Mouse (Mus musculus) kidney, postnatal 0 days (tissue): ENCODE results near the gene Drg2. TPM values are rescaled to one million over a fixed set of nuclear protein-coding genes. Genes with fewer than 3 reads are reported as not detected.

ENCODE experiments used
- ATAC-seq: fragments of 200-750 bp; cut with Nextera tagmentation; replicated peaks from 2 replicates; pipeline ENCODE4 v1.8.0; 2017; ENCODE audit warnings: low read depth, moderate number of reproducible peaks, moderate TSS enrichment, moderate library complexity; ENCODE audit not compliant: low FRiP score
- DNase-seq: peaks from one replicate; pipeline ENCODE4 v3.0.0-alpha.2; 2016; ENCODE audit warnings: low spot score
- H3K27ac ChIP-seq: fragments of 300-500 bp; sonication (generic); 2 replicates; pipeline ENCODE4 v1.5.1; 2014; ENCODE audit warnings: mild to moderate bottlenecking
- H3K27me3 ChIP-seq: fragments of 300-500 bp; sonication (generic); 2 replicates; pipeline ENCODE4 v1.6.1; 2014; ENCODE audit warnings: low read length, mixed read lengths; ENCODE audit not compliant: insufficient read depth
- H3K36me3 ChIP-seq: fragments of 300-500 bp; sonication (generic); 2 replicates; pipeline ENCODE4 v1.6.1; 2014; ENCODE audit warnings: low read length, mixed read lengths; ENCODE audit not compliant: insufficient read depth
- H3K4me1 ChIP-seq: fragments of 300-500 bp; sonication (generic); replicated peaks from 2 replicates; pipeline ENCODE4 v1.6.1; 2014; ENCODE audit warnings: antibody characterized with exemption, low read length, mixed read lengths; ENCODE audit not compliant: insufficient read depth
- H3K4me2 ChIP-seq: fragments of 300-500 bp; sonication (generic); 2 replicates; pipeline ENCODE4 v1.6.1; 2014; ENCODE audit warnings: mild to moderate bottlenecking, low read length, moderate library complexity, mixed read lengths
- H3K4me3 ChIP-seq: fragments of 300-500 bp; sonication (generic); replicated peaks from 2 replicates; pipeline ENCODE4 v1.5.1; 2014; ENCODE audit warnings: low read depth, low read length
- H3K9ac ChIP-seq: fragments of 300-500 bp; sonication (generic); 2 replicates; pipeline ENCODE4 v1.6.1; 2014; ENCODE audit warnings: low read depth, low read length
- H3K9me3 ChIP-seq: fragments of 300-500 bp; sonication (generic); replicated peaks from 2 replicates; pipeline ENCODE4 v1.6.1; 2016; ENCODE audit warnings: low read length, inconsistent platforms, mixed read lengths
- CTCF ChIP-seq: IDR thresholded peaks from 2 replicates; pipeline ENCODE4 v1.5.1; 2016; ENCODE audit warnings: antibody characterized with exemption, low read depth, mild to moderate bottlenecking, moderate library complexity
- WGBS: fragments of 180-500 bp; shearing (Covaris S2); extraction: QIAGEN DNeasy Blood & Tissue Kit; methylation state at CpG from one replicate; pipeline ENCODE4 v1.1.7; 2014; 5-methylcytosine and 5-hydroxymethylcytosine counted together
- polyA plus RNA-seq: library from polyadenylated mRNA; unstranded; fragments of >200 nt; fragmentation: Nextera tagmentation; extraction: Ambion mirVana; gene quantifications from 2 replicates; pipeline ENCODE4 v1.2.1, GENCODE M21; 2015

Gene Drg2
- polyA plus RNA-seq, 1 experiment from 2014 or later, result 77.4 TPM

GRCm38 (mm10) chr11:60454745-60455087, 325 bp downstream of the Drg2 start:
- WGBS, result under 1% methylated on average over 17 of the region's 17 CpGs
- Histone ChIP-seq H3K27ac (peak overlapping the region; percentile 43), H3K4me2 (peak overlapping the region; percentile 71), H3K9ac (peak overlapping the region; percentile 87), H3K9me3 (no peaks in the 10 kb centered on the region), H3K27me3 (no peaks in the 10 kb centered on the region), H3K4me3 (peak overlapping the region; percentile 68), H3K4me1 (0 out of 2 replicates have a peak, but pooled peaks cover 5% of the 10 kb centered on the region), H3K36me3 (peaks cover 15% of the 10 kb centered on the region; the same call in 1 of the 2 replicates)
- DNase-seq, result no peak
- ATAC-seq, result no peak
- TF ChIP-seq CTCF, result no peak

- peak; percentile 55 for DNase-seq
- H3K36me3 ChIP-seq, result peaks cover 46% of the 10 kb centered on the region; the same call in 1 of the 2 replicates
These were observed 3.6 kb downstream of the Drg2 start for GRCm38 (mm10) chr11:60457973-60458372.

GRCm38 (mm10) chr11:60465943-60466380, 11.6 kb downstream of the Drg2 start:
- H3K27me3 ChIP-seq, result no peaks in the 10 kb centered on the region
- H3K4me1 ChIP-seq, result no peaks in the 10 kb centered on the region
- DNase-seq, result peak; percentile 8
- no peak overlapping the region for H3K4me3 ChIP-seq
- H3K27ac ChIP-seq, result no peak overlapping the region
- peaks cover 70% of the 10 kb centered on the region for H3K36me3 ChIP-seq
- no peak overlapping the region for H3K9ac ChIP-seq
- peak; percentile 66 for ATAC-seq
- no peaks in the 10 kb centered on the region for H3K9me3 ChIP-seq
- peak; percentile 62; the same call in 1 of the 2 replicates for TF ChIP-seq CTCF
- 84% methylated on average over 2 of the region's 2 CpGs for WGBS
- H3K4me2 ChIP-seq, result no peak overlapping the region

More at GRCm38 (mm10) chr11:60457973-60458372, 3.6 kb downstream of the Drg2 start:
- H3K27ac ChIP-seq, result no peak overlapping the region
- TF ChIP-seq CTCF, result peak; percentile 52
- H3K9ac ChIP-seq, result no peak overlapping the region
- H3K4me2 ChIP-seq, result no peak overlapping the region
- 96% methylated on average over 1 of the region's 1 CpGs for WGBS
- no peak for ATAC-seq
- no peaks in the 10 kb centered on the region for H3K27me3 ChIP-seq
- H3K4me1 ChIP-seq, result 0 out of 2 replicates have a peak, but pooled peaks cover 5% of the 10 kb centered on the region
- no peaks in the 10 kb centered on the region for H3K9me3 ChIP-seq
- H3K4me3 ChIP-seq, result no peak overlapping the region

GRCm38 (mm10) chr11:60469039-60469438, 14.6 kb downstream of the Drg2 start, which contains the start of gene Myo15:
Gene Myo15 (plus strand): TSS chr11:60469339.
- Histone ChIP-seq H3K4me1 (no peaks in the 10 kb centered on the region), H3K27me3 (no peaks in the 10 kb centered on the region), H3K9me3 (no peaks in the 10 kb centered on the region), H3K4me3 (no peak within 1 kb of the TSS), H3K27ac (no peak within 1 kb of the TSS), H3K9ac (no peak within 1 kb of the TSS), H3K36me3 (peaks cover 42% of the 10 kb centered on the region), H3K4me2 (no peak within 1 kb of the TSS)
- TF ChIP-seq CTCF, result no peak
- 98% methylated on average over 3 of the region's 3 CpGs for WGBS
- DNase-seq (no peak), ATAC-seq (no peak)

GRCm38 (mm10) chr11:60470743-60471142, 16.4 kb downstream of the Drg2 start:
- Histone ChIP-seq H3K9ac (no peak overlapping the region), H3K4me3 (no peak overlapping the region), H3K36me3 (peaks cover 28% of the 10 kb centered on the region), H3K4me1 (no peaks in the 10 kb centered on the region), H3K27me3 (no peaks in the 10 kb centered on the region), H3K4me2 (no peak overlapping the region), H3K27ac (no peak overlapping the region), H3K9me3 (no peaks in the 10 kb centered on the region)
- DNase-seq (no peak), ATAC-seq (no peak)
- 89% methylated on average over 9 of the region's 9 CpGs for WGBS
- TF ChIP-seq CTCF, result no peak

- ATAC-seq (no peak), DNase-seq (no peak)
- Histone ChIP-seq H3K27ac (no peak overlapping the region), H3K4me1 (no peaks in the 10 kb centered on the region), H3K9me3 (no peaks in the 10 kb centered on the region), H3K4me3 (no peak overlapping the region), H3K27me3 (no peaks in the 10 kb centered on the region), H3K36me3 (no peaks in the 10 kb centered on the region), H3K9ac (no peak overlapping the region), H3K4me2 (no peak overlapping the region)
- 83% methylated on average over 5 of the region's 5 CpGs for WGBS
- TF ChIP-seq CTCF, result peak; percentile 19; the same call in 1 of the 2 replicates
These were observed 20.1 kb downstream of the Drg2 start for GRCm38 (mm10) chr11:60474534-60474933.
